Mouse (Mus musculus) ES-Bruce4 (cell line): Measurements from ENCODE around the gene Tpcn1. TPM values are rescaled to one million over a fixed set of nuclear protein-coding genes. Genes with fewer than 3 reads are reported as not detected.
A peak's percentile ranks its signal among the peaks of the same experiment; 100 is the strongest.

Source experiments
- H3K27ac ChIP-seq: 2 replicates; pipeline ENCODE4 v1.5.1; 2012; ENCODE audit warnings: low read length, inconsistent platforms; ENCODE audit not compliant: insufficient read depth
- H3K27me3 ChIP-seq: 2 replicates; pipeline ENCODE4 v1.6.1; 2012; ENCODE audit warnings: mild to moderate bottlenecking, low read length, inconsistent platforms; ENCODE audit not compliant: control insufficient read depth, poor library complexity, insufficient read depth, severe bottlenecking
- H3K36me3 ChIP-seq: 2 replicates; pipeline ENCODE4 v1.6.1; 2012; ENCODE audit warnings: inconsistent platforms, mild to moderate bottlenecking, low read length, moderate library complexity; ENCODE audit not compliant: control insufficient read depth, poor library complexity, insufficient read depth, severe bottlenecking
- H3K4me1 ChIP-seq: one replicate; pipeline ENCODE4 v1.8.1; 2011; ENCODE audit warnings: low read length; ENCODE audit not compliant: control insufficient read depth, insufficient read depth
- H3K4me3 ChIP-seq: 2 replicates; pipeline ENCODE4 v1.5.1; 2011; ENCODE audit warnings: low read depth, mild to moderate bottlenecking, low read length
- H3K9ac ChIP-seq: 2 replicates; pipeline ENCODE4 v1.6.1; 2012; ENCODE audit warnings: low read depth, mild to moderate bottlenecking, inconsistent platforms; ENCODE audit not compliant: poor library complexity, severe bottlenecking
- H3K9me3 ChIP-seq: replicated peaks from 2 replicates; pipeline ENCODE4 v1.6.1; 2012; ENCODE audit warnings: mild to moderate bottlenecking, low read length, inconsistent platforms; ENCODE audit not compliant: control insufficient read depth, poor library complexity, insufficient read depth, severe bottlenecking
- CTCF ChIP-seq: IDR thresholded peaks from one replicate; pipeline ENCODE4 v1.8.1; 2011; ENCODE audit warnings: low read depth, low read length
- EP300 ChIP-seq: IDR thresholded peaks from 2 replicates; pipeline ENCODE4 v1.6.1; 2011; ENCODE audit warnings: low read depth, low read length; ENCODE audit not compliant: insufficient read depth
- POLR2A ChIP-seq: IDR thresholded peaks from one replicate; pipeline ENCODE4 v1.8.1; 2011; ENCODE audit warnings: low read length; ENCODE audit not compliant: insufficient read depth
- polyA plus RNA-seq: library from polyadenylated mRNA; stranded (reverse); fragments of >200 nt; gene quantifications from 2 replicates; pipeline ENCODE4 v1.2.4, GENCODE M21; 2011; ENCODE audit warnings: low read depth; ENCODE audit not compliant: missing spikeins, insufficient read depth, insufficient read length

The Tpcn1 gene
- polyA plus RNA-seq, 1 experiment, result 13.2 TPM

- H3K9me3 ChIP-seq, result no peaks in the 10 kb centered on the region
- H3K36me3 ChIP-seq, result no peaks in the 10 kb centered on the region
- peak overlapping the region; percentile 34; the same call in 1 of the 2 replicates for H3K27ac ChIP-seq
- H3K4me1 ChIP-seq, result peaks cover 6% of the 10 kb centered on the region
- H3K9ac ChIP-seq, result no peak overlapping the region
- no peaks in the 10 kb centered on the region for H3K27me3 ChIP-seq
- TF ChIP-seq POLR2A (no peak), EP300 (peak; percentile 77)
- peak overlapping the region; percentile 14; the same call in 1 of the 2 replicates for H3K4me3 ChIP-seq
Measured at GRCm38 (mm10) chr5:120490679-120491192, 97.7 kb downstream of the Tpcn1 start.

- Histone ChIP-seq H3K36me3 (no peaks in the 10 kb centered on the region), H3K9ac (no peak overlapping the region), H3K9me3 (no peaks in the 10 kb centered on the region), H3K4me1 (peaks cover 6% of the 10 kb centered on the region), H3K4me3 (no peak overlapping the region), H3K27ac (no peak overlapping the region), H3K27me3 (no peaks in the 10 kb centered on the region)
- TF ChIP-seq POLR2A (no peak), CTCF (no peak), EP300 (no peak)
Measured at GRCm38 (mm10) chr5:120487844-120488243, 100.6 kb downstream of the Tpcn1 start.

Other genes with a start within 250 kb of the Tpcn1 start
- 0.24 TPM in 1 of 2 replicates, not detected in the other for gene Lhx5, start 157.0 kb downstream of the Tpcn1 start, polyA plus RNA-seq
- not detected in 2 replicates for gene Sdsl, start 115.9 kb downstream of the Tpcn1 start, polyA plus RNA-seq
- not detected in 2 replicates for gene Sds, start 112.1 kb downstream of the Tpcn1 start, polyA plus RNA-seq
- gene Plbd2, start 85.0 kb downstream of the Tpcn1 start, polyA plus RNA-seq, result 19.1 and 22.1 TPM in 2 replicates
- gene Slc8b1, start 77.5 kb downstream of the Tpcn1 start, polyA plus RNA-seq, result 17.7 and 19.1 TPM in 2 replicates
- 0.37 and 0.43 TPM in 2 replicates for gene Iqcd, start 343 bp upstream of the Tpcn1 start, polyA plus RNA-seq
- gene Rita1, start 23.9 kb upstream of the Tpcn1 start, polyA plus RNA-seq, result 13.0 and 13.1 TPM in 2 replicates
- 49.7 and 49.9 TPM in 2 replicates for gene Ddx54, start 24.1 kb upstream of the Tpcn1 start, polyA plus RNA-seq
- not detected in 2 replicates for gene Cfap73, start 45.6 kb upstream of the Tpcn1 start, polyA plus RNA-seq
- gene Rasal1, start 60.1 kb upstream of the Tpcn1 start, polyA plus RNA-seq, result 2.0 and 3.5 TPM in 2 replicates
- gene Dtx1, start 123.3 kb upstream of the Tpcn1 start, polyA plus RNA-seq, result 19.1 and 21.0 TPM in 2 replicates
- gene Oas2, start 161.2 kb upstream of the Tpcn1 start, polyA plus RNA-seq, result 0.76 and 0.84 TPM in 2 replicates
- gene Oas3, start 189.0 kb upstream of the Tpcn1 start, polyA plus RNA-seq, result 1.7 and 1.9 TPM in 2 replicates
- gene Oas1e, start 206.9 kb upstream of the Tpcn1 start, polyA plus RNA-seq, result not detected in 2 replicates
- 3.0 and 4.3 TPM in 2 replicates for gene Oas1c, start 223.8 kb upstream of the Tpcn1 start, polyA plus RNA-seq